Mouse (Mus musculus): ENCODE measurements at regions not wholly inside any gene's neighbourhood (a gene's known extent, or its start where the extent isn't known, plus 50 kb on each side); places are given as distances from the start of the nearest gene placed in this dataset.

DNA sequence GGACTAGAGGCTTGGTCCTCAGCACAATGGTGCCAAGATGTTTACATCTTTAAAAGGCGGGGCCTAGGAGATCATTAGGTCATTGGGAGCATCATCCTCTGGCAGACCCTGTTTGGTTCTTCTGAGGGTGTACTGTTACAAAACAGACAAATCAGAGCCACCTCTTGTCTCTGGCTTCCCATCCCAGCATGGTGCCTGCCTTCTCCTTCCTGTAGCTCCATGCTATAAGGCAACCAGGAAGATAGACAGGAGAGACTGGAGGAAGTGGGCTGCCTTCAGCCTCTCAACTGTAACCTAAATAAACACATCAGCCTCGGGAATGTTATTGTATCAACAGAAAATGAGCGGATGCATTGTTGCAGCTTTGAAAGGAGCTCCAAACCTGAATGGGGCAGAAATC lies 529.8 kb upstream of the Gm765 start:
- no peak overlapping the region for H3K4me2 ChIP-seq
- H3K4me1 ChIP-seq: no peaks in the 10 kb centered on the region
- H3K9ac ChIP-seq: no peak overlapping the region
- WGBS: 46% methylated on average over 3 of the region's 3 CpGs
- H3K36me3 ChIP-seq: no peaks in the 10 kb centered on the region
- H3K9me3 ChIP-seq (replicated peaks): no peaks in the 10 kb centered on the region
- ATAC-seq (replicated peaks; ENCODE audit: low FRiP score): no peak
- H3K27me3 ChIP-seq: no peaks in the 10 kb centered on the region
- no peak overlapping the region for H3K27ac ChIP-seq
- H3K4me3 ChIP-seq (replicated peaks): no peak overlapping the region

DNA sequence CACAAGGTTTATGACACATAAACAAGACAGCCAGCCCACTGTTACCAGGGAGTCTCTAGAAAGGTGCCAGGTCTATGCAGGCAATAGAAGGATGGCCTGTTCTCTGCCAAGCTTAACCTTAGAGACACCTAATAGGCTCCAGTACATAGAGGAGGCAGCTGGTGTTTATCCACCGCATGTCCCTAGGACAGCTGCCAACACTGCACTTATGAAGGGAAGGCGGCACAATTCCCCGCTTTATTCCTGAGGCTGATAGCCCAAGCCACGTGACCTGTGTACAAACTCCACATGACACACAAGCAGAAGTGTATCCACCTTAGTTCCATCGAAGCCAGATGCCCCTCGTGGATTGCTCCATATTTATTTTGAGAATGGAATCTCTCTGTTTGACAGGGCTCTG lies 527.2 kb upstream of the Gm765 start:
- WGBS: 83% methylated on average over 6 of the region's 6 CpGs
- no peak overlapping the region for H3K4me3 ChIP-seq (replicated peaks)
- no peak overlapping the region for H3K4me2 ChIP-seq
- no peak overlapping the region for H3K9ac ChIP-seq
- no peak overlapping the region for H3K27ac ChIP-seq
- H3K4me1 ChIP-seq: 0 out of 2 replicates have a peak, but pooled peaks cover under 1% of the 10 kb centered on the region
- H3K9me3 ChIP-seq (replicated peaks): no peaks in the 10 kb centered on the region
- H3K36me3 ChIP-seq: no peaks in the 10 kb centered on the region
- H3K27me3 ChIP-seq: no peaks in the 10 kb centered on the region
- no peak for ATAC-seq (replicated peaks; ENCODE audit: low FRiP score)

DNA sequence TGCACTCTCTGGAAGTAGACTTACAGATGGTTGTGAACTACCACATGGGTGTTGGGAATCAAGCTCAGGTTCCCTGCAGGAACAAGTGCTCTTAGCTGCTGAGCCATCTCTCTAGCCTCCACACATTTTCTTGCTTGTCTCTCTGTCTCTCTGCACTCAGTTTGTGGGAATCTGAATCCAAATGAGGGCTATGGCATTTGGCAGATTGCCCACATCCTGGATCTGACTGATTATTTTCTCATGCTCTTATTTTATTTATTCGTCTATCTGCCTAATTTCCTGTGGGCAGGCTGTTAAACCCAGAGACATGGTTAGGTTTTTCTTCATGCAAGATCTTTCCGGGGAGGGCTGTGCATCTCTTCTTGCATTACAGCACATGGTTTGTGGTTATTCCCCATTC lies 521.8 kb upstream of the Gm765 start:
- H3K9me3 ChIP-seq (replicated peaks): no peaks in the 10 kb centered on the region
- no peak overlapping the region for H3K4me2 ChIP-seq
- H3K9ac ChIP-seq: no peak overlapping the region
- H3K27me3 ChIP-seq: no peaks in the 10 kb centered on the region
- no peaks in the 10 kb centered on the region for H3K36me3 ChIP-seq
- no peak overlapping the region for H3K27ac ChIP-seq
- H3K4me1 ChIP-seq: 0 out of 2 replicates have a peak, but pooled peaks cover 6% of the 10 kb centered on the region
- 51% methylated on average over 2 of the region's 2 CpGs for WGBS
- ATAC-seq (replicated peaks; ENCODE audit: low FRiP score): no peak
- no peak overlapping the region for H3K4me3 ChIP-seq (replicated peaks)

- H3K27ac ChIP-seq: no peak overlapping the region
- no peak overlapping the region for H3K4me2 ChIP-seq
- H3K27me3 ChIP-seq: no peaks in the 10 kb centered on the region
- no peaks in the 10 kb centered on the region for H3K4me1 ChIP-seq
- no peaks in the 10 kb centered on the region for H3K36me3 ChIP-seq
- no peak overlapping the region for H3K9ac ChIP-seq
- H3K4me3 ChIP-seq (replicated peaks): no peak overlapping the region
- ATAC-seq (replicated peaks; ENCODE audit: low FRiP score): no peak
- no peaks in the 10 kb centered on the region for H3K9me3 ChIP-seq (replicated peaks)
- WGBS: 74% methylated on average over 1 of the region's 1 CpGs
These were observed 513.4 kb upstream of the Gm765 start for GRCm38 (mm10) chr6:98855958-98856357.

DNA sequence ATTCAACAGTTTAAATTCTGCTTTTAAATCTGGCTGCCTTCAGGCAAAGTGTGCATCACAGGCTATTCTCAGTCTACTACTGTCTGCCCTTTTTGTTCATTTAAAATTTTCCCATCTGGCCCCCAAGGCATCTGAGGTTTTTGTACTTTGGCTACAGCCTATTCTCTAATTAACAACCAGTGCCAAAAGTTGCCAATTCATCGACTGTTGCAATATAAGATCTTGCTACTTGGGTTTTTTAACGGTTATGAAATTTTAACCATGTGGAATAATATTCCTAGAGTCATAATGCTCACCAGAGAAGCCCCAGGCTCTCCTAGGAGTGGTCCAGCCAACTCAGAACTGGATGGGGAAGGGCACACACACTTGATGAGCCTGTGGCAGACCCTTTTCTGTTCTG lies 508.4 kb upstream of the Gm765 start:
- no peaks in the 10 kb centered on the region for H3K27me3 ChIP-seq
- H3K9me3 ChIP-seq (replicated peaks): no peaks in the 10 kb centered on the region
- H3K9ac ChIP-seq: no peak overlapping the region
- H3K4me1 ChIP-seq: no peaks in the 10 kb centered on the region
- no peak for ATAC-seq (replicated peaks; ENCODE audit: low FRiP score)
- no peak overlapping the region for H3K4me2 ChIP-seq
- 86% methylated on average over 2 of the region's 2 CpGs for WGBS
- H3K4me3 ChIP-seq (replicated peaks): no peak overlapping the region
- no peak overlapping the region for H3K27ac ChIP-seq
- no peaks in the 10 kb centered on the region for H3K36me3 ChIP-seq

- Histone ChIP-seq H3K36me3 (no peaks in the 10 kb centered on the region), H3K9me3 (replicated peaks) (no peaks in the 10 kb centered on the region), H3K4me2 (no peak overlapping the region), H3K27me3 (no peaks in the 10 kb centered on the region), H3K4me3 (replicated peaks) (no peak overlapping the region), H3K9ac (no peak overlapping the region), H3K27ac (no peak overlapping the region), H3K4me1 (no peaks in the 10 kb centered on the region)
- ATAC-seq (replicated peaks; ENCODE audit: low FRiP score): no peak
- 87% methylated on average over 1 of the region's 1 CpGs for WGBS
These were observed 506.3 kb upstream of the Gm765 start for GRCm38 (mm10) chr6:98848835-98849234.

GRCm38 (mm10) chr6:98846001-98846695 lies 503.6 kb upstream of the Gm765 start:
- H3K4me2 ChIP-seq: no peak overlapping the region
- WGBS: 47% methylated on average over 5 of the region's 5 CpGs
- no peak overlapping the region for H3K9ac ChIP-seq
- H3K27me3 ChIP-seq: no peaks in the 10 kb centered on the region
- H3K4me1 ChIP-seq: no peaks in the 10 kb centered on the region
- no peak overlapping the region for H3K27ac ChIP-seq
- ATAC-seq (replicated peaks; ENCODE audit: low FRiP score): no peak
- H3K4me3 ChIP-seq (replicated peaks): no peak overlapping the region
- no peaks in the 10 kb centered on the region for H3K9me3 ChIP-seq (replicated peaks)
- no peaks in the 10 kb centered on the region for H3K36me3 ChIP-seq

DNA sequence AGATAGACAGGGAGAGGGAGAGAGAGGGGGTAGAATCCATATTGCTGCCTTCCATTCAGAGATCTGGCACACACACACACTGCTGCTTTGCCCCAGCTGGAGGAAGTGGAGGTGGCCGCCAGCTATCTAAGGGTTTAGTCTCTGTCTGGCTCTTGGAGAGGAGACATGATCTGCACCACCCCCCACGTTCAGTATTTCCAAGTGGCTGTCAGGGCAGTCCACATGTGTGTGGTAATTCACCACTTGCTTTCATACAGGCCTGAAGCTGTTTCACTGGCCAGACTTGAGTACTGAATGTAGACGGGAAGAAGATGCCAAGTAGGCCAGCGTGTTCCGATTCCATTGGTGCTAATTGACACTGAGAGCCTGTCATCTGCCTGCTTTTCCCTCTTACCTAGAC lies 501.0 kb upstream of the Gm765 start:
- WGBS: 74% methylated on average over 5 of the region's 5 CpGs
- Histone ChIP-seq H3K27me3 (no peaks in the 10 kb centered on the region), H3K4me2 (no peak overlapping the region), H3K4me3 (replicated peaks) (no peak overlapping the region), H3K36me3 (no peaks in the 10 kb centered on the region), H3K4me1 (no peaks in the 10 kb centered on the region), H3K9me3 (replicated peaks) (no peaks in the 10 kb centered on the region), H3K9ac (no peak overlapping the region), H3K27ac (no peak overlapping the region)
- ATAC-seq (replicated peaks; ENCODE audit: low FRiP score): no peak

DNA sequence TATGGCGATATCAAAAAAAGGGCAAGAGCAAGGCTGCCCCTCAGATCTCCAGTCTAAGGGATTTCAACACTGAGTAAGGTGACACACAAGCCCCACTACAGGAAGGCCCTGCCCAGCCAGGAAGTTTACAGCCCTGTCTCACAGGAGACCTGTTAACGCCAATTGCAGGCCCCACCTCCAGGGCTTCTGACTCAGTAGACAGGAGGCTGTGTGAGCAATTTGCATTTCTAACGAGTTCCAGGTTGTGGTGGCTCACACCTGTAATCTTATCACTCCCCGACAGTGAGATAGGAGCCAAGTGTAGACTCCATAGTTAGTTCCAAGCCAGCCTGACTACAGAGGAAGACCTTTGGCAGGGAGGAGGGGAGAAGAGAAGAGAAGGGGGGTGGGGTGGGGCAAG lies 500.4 kb upstream of the Gm765 start:
- no peak overlapping the region for H3K9ac ChIP-seq
- no peaks in the 10 kb centered on the region for H3K27me3 ChIP-seq
- H3K9me3 ChIP-seq (replicated peaks): no peaks in the 10 kb centered on the region
- no peak for ATAC-seq (replicated peaks; ENCODE audit: low FRiP score)
- H3K4me3 ChIP-seq (replicated peaks): no peak overlapping the region
- WGBS: 51% methylated on average over 4 of the region's 4 CpGs
- H3K4me1 ChIP-seq: no peaks in the 10 kb centered on the region
- H3K4me2 ChIP-seq: no peak overlapping the region
- H3K27ac ChIP-seq: no peak overlapping the region
- H3K36me3 ChIP-seq: no peaks in the 10 kb centered on the region

- 92% methylated on average over 7 of the region's 7 CpGs for WGBS
- no peak for ATAC-seq (replicated peaks; ENCODE audit: low FRiP score)
These were observed 491.4 kb upstream of the Gm765 start for GRCm38 (mm10) chr6:98833922-98834321.

GRCm38 (mm10) chr6:98830191-98830590 lies 487.6 kb upstream of the Gm765 start:
- no peak overlapping the region for H3K27ac ChIP-seq
- H3K9ac ChIP-seq: no peak overlapping the region
- no peaks in the 10 kb centered on the region for H3K4me1 ChIP-seq
- WGBS: 65% methylated on average over 4 of the region's 4 CpGs
- H3K9me3 ChIP-seq (replicated peaks): no peaks in the 10 kb centered on the region
- H3K4me2 ChIP-seq: no peak overlapping the region
- no peaks in the 10 kb centered on the region for H3K36me3 ChIP-seq
- no peak for ATAC-seq (replicated peaks; ENCODE audit: low FRiP score)
- H3K27me3 ChIP-seq: no peaks in the 10 kb centered on the region
- H3K4me3 ChIP-seq (replicated peaks): no peak overlapping the region

More at GRCm38 (mm10) chr6:98833922-98834321, 491.4 kb upstream of the Gm765 start:
- H3K9me3 ChIP-seq (replicated peaks): no peaks in the 10 kb centered on the region
- no peak overlapping the region for H3K4me3 ChIP-seq (replicated peaks)
- H3K27ac ChIP-seq: no peak overlapping the region
- H3K36me3 ChIP-seq: no peaks in the 10 kb centered on the region
- H3K4me1 ChIP-seq: no peaks in the 10 kb centered on the region
- no peak overlapping the region for H3K9ac ChIP-seq
- no peaks in the 10 kb centered on the region for H3K27me3 ChIP-seq
- H3K4me2 ChIP-seq: no peak overlapping the region

- no peaks in the 10 kb centered on the region for H3K36me3 ChIP-seq
- no peak overlapping the region for H3K4me2 ChIP-seq
- WGBS: 94% methylated on average over 1 of the region's 1 CpGs
- no peaks in the 10 kb centered on the region for H3K9me3 ChIP-seq (replicated peaks)
- H3K9ac ChIP-seq: no peak overlapping the region
- no peak for ATAC-seq (replicated peaks; ENCODE audit: low FRiP score)
- no peaks in the 10 kb centered on the region for H3K27me3 ChIP-seq
- no peak overlapping the region for H3K4me3 ChIP-seq (replicated peaks)
- no peak overlapping the region for H3K27ac ChIP-seq
- H3K4me1 ChIP-seq: no peaks in the 10 kb centered on the region
These were observed 465.5 kb upstream of the Gm765 start for GRCm38 (mm10) chr6:98808046-98808445.

- Histone ChIP-seq H3K36me3 (no peaks in the 10 kb centered on the region), H3K9me3 (replicated peaks) (no peaks in the 10 kb centered on the region), H3K9ac (no peak overlapping the region), H3K4me3 (replicated peaks) (no peak overlapping the region), H3K4me1 (peaks cover 5% of the 10 kb centered on the region; the same call in 1 of the 2 replicates), H3K27me3 (no peaks in the 10 kb centered on the region), H3K27ac (no peak overlapping the region), H3K4me2 (no peak overlapping the region)
- WGBS: 76% methylated on average over 13 of the region's 13 CpGs
- no peak for ATAC-seq (replicated peaks; ENCODE audit: low FRiP score)
These were observed 460.9 kb upstream of the Gm765 start for GRCm38 (mm10) chr6:98803384-98803949.

Measured in kidney, embryonic 15.5 days (tissue).